Mouse (Mus musculus) hindbrain, embryonic 12.5 days (tissue): Measurements from ENCODE around the gene Wnt9a. TPM values are rescaled to one million over a fixed set of nuclear protein-coding genes. Genes with fewer than 3 reads are reported as not detected.
"Not testable (repeated sequence)": the region's sequence is repeated elsewhere in the genome, so short reads cannot be mapped to it uniquely, and the experiment has no call there.

Source experiments
- ATAC-seq: fragments of 200-750 bp; cut with Nextera tagmentation; 2 replicates; pipeline ENCODE4 v1.8.0; 2017; ENCODE audit warnings: moderate TSS enrichment; ENCODE audit not compliant: low FRiP score
- H3K27ac ChIP-seq: fragments of 300-500 bp; sonication (generic); 2 replicates; pipeline ENCODE4 v1.5.1; 2016; ENCODE audit warnings: mild to moderate bottlenecking
- H3K27me3 ChIP-seq: fragments of 300-500 bp; sonication (generic); 2 replicates; pipeline ENCODE4 v1.6.1; 2016; ENCODE audit warnings: mild to moderate bottlenecking
- H3K36me3 ChIP-seq: fragments of 300-500 bp; sonication (generic); 2 replicates; pipeline ENCODE4 v1.6.1; 2016; ENCODE audit warnings: mild to moderate bottlenecking
- H3K4me1 ChIP-seq: fragments of 300-500 bp; sonication (generic); 2 replicates; pipeline ENCODE4 v1.6.1; 2016
- H3K4me2 ChIP-seq: fragments of 300-500 bp; sonication (generic); replicated peaks from 2 replicates; pipeline ENCODE4 v1.6.1; 2016; ENCODE audit warnings: mild to moderate bottlenecking
- H3K4me3 ChIP-seq: fragments of 300-500 bp; sonication (generic); 2 replicates; pipeline ENCODE4 v1.5.1; 2016; ENCODE audit warnings: mild to moderate bottlenecking
- H3K9ac ChIP-seq: fragments of 300-500 bp; sonication (generic); 2 replicates; pipeline ENCODE4 v1.6.1; 2016; ENCODE audit warnings: mild to moderate bottlenecking, moderate library complexity
- H3K9me3 ChIP-seq: fragments of 300-500 bp; sonication (generic); replicated peaks from 2 replicates; pipeline ENCODE4 v1.6.1; 2016; ENCODE audit warnings: mild to moderate bottlenecking
- whole genome bisulfite sequencing: fragments of 180-500 bp; shearing (Covaris S2); methylation state at CpG from one replicate; pipeline ENCODE4 v1.1.7; 2016; 5-methylcytosine and 5-hydroxymethylcytosine counted together
- polyA plus RNA-seq: library from polyadenylated mRNA; unstranded; fragments of >200 nt; fragmentation: Nextera tagmentation; extraction: Ambion mirVana; gene quantifications from 2 replicates; pipeline ENCODE4 v1.2.1, GENCODE M21; 2016

Gene Wnt9a
- polyA plus RNA-seq, 1 experiment from 2014 or later = 6.1 TPM

- Histone ChIP-seq H3K4me1 (0 out of 2 replicates have a peak, but pooled peaks cover 2% of the 10 kb centered on the region), H3K9ac (no peak overlapping the region), H3K4me3 (no peak overlapping the region), H3K4me2 (no peak overlapping the region), H3K27ac (no peak overlapping the region), H3K27me3 (no peaks in the 10 kb centered on the region), H3K9me3 (no peaks in the 10 kb centered on the region), H3K36me3 (no peaks in the 10 kb centered on the region)
- WGBS = 79% methylated on average over 2 of the region's 2 CpGs
- ATAC-seq = no peak
Measured at GRCm38 (mm10) chr11:59350326-59350725, 43.6 kb downstream of the Wnt9a start.

DNA sequence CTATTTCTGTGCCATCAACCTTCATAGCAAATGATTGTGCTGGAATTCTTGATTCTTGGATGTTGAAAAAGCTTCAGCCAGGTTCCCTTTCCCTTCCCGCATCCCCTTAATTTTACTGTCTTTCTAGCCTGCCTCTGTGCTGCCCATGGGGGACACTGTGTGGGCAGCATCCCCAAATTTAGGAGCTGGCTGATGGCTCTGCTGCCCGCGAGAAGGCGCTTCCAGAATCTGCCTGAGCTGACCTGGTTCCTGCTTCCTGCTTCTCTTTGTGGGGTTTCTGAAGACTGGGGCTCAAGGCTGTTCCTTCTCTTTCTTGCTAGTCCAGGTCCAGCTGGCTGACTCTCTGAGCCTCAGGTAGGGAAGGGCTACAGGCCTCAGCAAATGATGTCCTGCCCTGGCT, 48.1 kb downstream of the Wnt9a start:
- 83% methylated on average over 4 of the region's 4 CpGs for WGBS
- Histone ChIP-seq H3K36me3 (no peaks in the 10 kb centered on the region), H3K27ac (no peak overlapping the region), H3K9ac (no peak overlapping the region), H3K9me3 (no peaks in the 10 kb centered on the region), H3K27me3 (no peaks in the 10 kb centered on the region), H3K4me3 (no peak overlapping the region), H3K4me2 (no peak overlapping the region), H3K4me1 (0 out of 2 replicates have a peak, but pooled peaks cover 2% of the 10 kb centered on the region)
- ATAC-seq = no peak

- Histone ChIP-seq H3K9ac (no peak overlapping the region), H3K4me2 (no peak overlapping the region), H3K4me1 (no peaks in the 10 kb centered on the region), H3K27me3 (no peaks in the 10 kb centered on the region), H3K4me3 (no peak overlapping the region), H3K36me3 (no peaks in the 10 kb centered on the region), H3K27ac (no peak overlapping the region), H3K9me3 (no peaks in the 10 kb centered on the region)
- 64% methylated on average over 11 of the region's 11 CpGs for WGBS
- ATAC-seq = no peak
Measured at GRCm38 (mm10) chr11:59356874-59357289, 50.2 kb downstream of the Wnt9a start.

- Histone ChIP-seq H3K4me3 (no peak overlapping the region), H3K9me3 (no peaks in the 10 kb centered on the region), H3K27ac (no peak overlapping the region), H3K4me1 (peaks cover 10% of the 10 kb centered on the region; the same call in 1 of the 2 replicates), H3K36me3 (no peaks in the 10 kb centered on the region), H3K4me2 (no peak overlapping the region), H3K9ac (no peak overlapping the region), H3K27me3 (no peaks in the 10 kb centered on the region)
- 87% methylated on average over 9 of the region's 9 CpGs for WGBS
- no peak for ATAC-seq
Measured at GRCm38 (mm10) chr11:59361291-59361690, 54.6 kb downstream of the Wnt9a start.

GRCm38 (mm10) chr11:59364007-59364406, 57.3 kb downstream of the Wnt9a start:
- H3K9ac ChIP-seq = no peak overlapping the region
- H3K27me3 ChIP-seq = no peaks in the 10 kb centered on the region
- H3K4me2 ChIP-seq = no peak overlapping the region
- no peak overlapping the region for H3K4me3 ChIP-seq
- H3K9me3 ChIP-seq = no peaks in the 10 kb centered on the region
- 0 out of 2 replicates have a peak overlapping the region, but pooled peaks have one; percentile 30 for H3K27ac ChIP-seq
- 80% methylated on average over 9 of the region's 9 CpGs for WGBS
- H3K4me1 ChIP-seq = peaks cover 15% of the 10 kb centered on the region; the same call in 1 of the 2 replicates
- no peak for ATAC-seq
- H3K36me3 ChIP-seq = no peaks in the 10 kb centered on the region

DNA sequence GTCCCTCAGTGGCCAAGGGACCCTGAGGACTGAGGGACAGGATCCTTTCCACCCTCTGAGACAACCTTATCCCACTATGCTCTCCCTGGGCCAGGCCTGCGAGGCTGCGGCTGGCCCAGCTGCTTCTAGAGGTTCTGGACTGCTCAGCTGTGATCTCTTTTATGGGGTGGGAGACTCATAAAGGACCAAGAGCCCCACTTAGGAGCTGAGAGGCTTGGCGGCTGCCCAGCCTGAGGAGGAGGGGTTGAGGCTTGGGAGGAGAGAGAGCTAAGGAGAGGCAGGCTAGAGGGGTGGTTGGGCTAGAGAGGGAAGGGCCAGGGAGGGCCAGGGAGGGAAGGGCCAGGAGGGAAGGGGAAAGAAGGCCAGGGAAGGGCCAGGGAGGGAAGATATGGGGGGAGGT, 57.7 kb downstream of the Wnt9a start:
- H3K27ac ChIP-seq = 0 out of 2 replicates have a peak overlapping the region, but pooled peaks have one; percentile 30
- 76% methylated on average over 3 of the region's 3 CpGs for WGBS
- H3K4me3 ChIP-seq = no peak overlapping the region
- H3K9ac ChIP-seq = no peak overlapping the region
- no peaks in the 10 kb centered on the region for H3K36me3 ChIP-seq
- peaks cover 15% of the 10 kb centered on the region; the same call in 1 of the 2 replicates for H3K4me1 ChIP-seq
- ATAC-seq = no peak
- H3K4me2 ChIP-seq = no peak overlapping the region
- no peaks in the 10 kb centered on the region for H3K9me3 ChIP-seq
- no peaks in the 10 kb centered on the region for H3K27me3 ChIP-seq

DNA sequence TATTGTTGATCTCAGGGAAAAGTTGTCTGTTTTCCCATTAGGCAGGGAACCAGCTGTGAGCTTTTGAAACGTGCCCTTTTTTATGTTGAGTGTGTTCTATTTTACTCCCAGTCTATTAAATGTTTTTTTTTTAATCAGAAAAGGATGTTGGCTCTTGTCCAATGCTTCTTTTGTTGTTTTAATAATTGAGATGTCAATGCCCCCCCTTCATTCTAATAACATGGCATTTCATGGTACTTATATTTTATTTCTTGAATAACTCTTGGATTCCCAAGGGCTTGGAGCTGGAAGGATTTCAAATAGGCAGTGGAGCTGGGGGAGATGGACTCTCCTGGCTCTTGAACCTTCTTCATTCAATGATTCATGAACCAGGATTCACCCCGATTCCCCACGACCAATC, 59.3 kb downstream of the Wnt9a start:
- H3K27ac ChIP-seq = no peak overlapping the region

GRCm38 (mm10) chr11:59366633-59367032, 59.9 kb downstream of the Wnt9a start:
- no peak overlapping the region for H3K4me2 ChIP-seq
- no peak for ATAC-seq
- H3K36me3 ChIP-seq = no peaks in the 10 kb centered on the region
- H3K4me1 ChIP-seq = peaks cover 17% of the 10 kb centered on the region; the same call in 1 of the 2 replicates
- H3K27me3 ChIP-seq = no peaks in the 10 kb centered on the region
- 26% methylated on average over 3 of the region's 3 CpGs for WGBS
- no peak overlapping the region for H3K4me3 ChIP-seq
- no peak overlapping the region for H3K27ac ChIP-seq
- no peak overlapping the region for H3K9ac ChIP-seq
- no peaks in the 10 kb centered on the region for H3K9me3 ChIP-seq

More for the DNA sequence above, 59.3 kb downstream of the Wnt9a start:
- Histone ChIP-seq H3K9me3 (no peaks in the 10 kb centered on the region), H3K27me3 (no peaks in the 10 kb centered on the region), H3K9ac (no peak overlapping the region), H3K4me1 (peaks cover 15% of the 10 kb centered on the region; the same call in 1 of the 2 replicates), H3K36me3 (no peaks in the 10 kb centered on the region), H3K4me3 (no peak overlapping the region), H3K4me2 (no peak overlapping the region)
- ATAC-seq = no peak
- 58% methylated on average over 3 of the region's 3 CpGs for WGBS

DNA sequence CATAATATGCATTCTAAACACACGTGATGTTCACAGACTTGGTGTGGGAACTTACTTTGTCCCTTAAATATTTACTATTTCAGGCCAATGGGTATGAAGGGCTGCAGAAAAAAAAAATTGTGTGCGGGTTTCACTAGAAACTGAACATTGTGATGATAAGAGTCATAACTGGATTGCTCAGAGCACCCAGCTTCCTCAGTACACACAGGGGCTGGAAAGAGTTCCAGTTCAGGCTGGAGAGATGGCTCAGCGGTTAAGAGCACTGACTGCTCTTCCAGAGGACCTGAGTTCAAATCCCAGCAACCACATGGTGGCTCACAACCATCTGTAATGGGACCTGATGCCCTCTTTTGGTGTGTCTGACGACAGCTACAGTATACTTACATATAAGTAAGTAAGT, 61.2 kb downstream of the Wnt9a start:
- H3K4me3 ChIP-seq, ATAC-seq, H3K27me3 ChIP-seq, H3K9ac ChIP-seq, H3K36me3 ChIP-seq, H3K9me3 ChIP-seq, H3K27ac ChIP-seq, H3K4me2 ChIP-seq: not testable (repeated sequence)
- peaks cover 18% of the 10 kb centered on the region; the same call in 1 of the 2 replicates for H3K4me1 ChIP-seq
- 93% methylated on average over 4 of the region's 4 CpGs for WGBS

DNA sequence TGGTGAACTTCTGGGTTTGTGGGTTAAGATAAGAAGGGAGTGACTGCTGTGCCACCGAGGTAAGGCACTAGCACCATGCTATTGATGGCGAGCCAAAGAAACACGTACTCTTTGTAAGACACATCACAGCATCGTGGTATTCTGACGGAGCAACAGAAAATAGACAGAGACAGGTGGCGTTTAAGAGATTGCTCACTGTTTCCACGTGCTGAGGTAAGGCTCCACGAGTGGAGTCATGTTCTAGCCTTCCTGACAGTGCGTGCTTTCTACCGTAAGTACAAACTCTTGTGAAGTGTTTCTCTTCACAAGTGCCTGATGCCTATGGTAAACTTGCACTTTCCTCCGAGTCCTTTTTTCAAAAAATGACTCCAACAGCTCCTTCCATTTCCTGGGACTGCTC, 63.1 kb downstream of the Wnt9a start:
- Histone ChIP-seq H3K9me3 (no peaks in the 10 kb centered on the region), H3K27ac (no peak overlapping the region), H3K9ac (no peak overlapping the region), H3K4me2 (no peak overlapping the region), H3K4me1 (peaks cover 15% of the 10 kb centered on the region; the same call in 1 of the 2 replicates), H3K27me3 (no peaks in the 10 kb centered on the region), H3K36me3 (no peaks in the 10 kb centered on the region), H3K4me3 (no peak overlapping the region)
- WGBS = 78% methylated on average over 11 of the region's 11 CpGs
- no peak for ATAC-seq

- no peak within 1 kb of the TSS for H3K4me2 ChIP-seq
- 0 out of 2 replicates have a peak, but pooled peaks cover 3% of the 10 kb centered on the region for H3K4me1 ChIP-seq
- H3K9ac ChIP-seq = no peak within 1 kb of the TSS
- H3K9me3 ChIP-seq = no peaks in the 10 kb centered on the region
- no peak within 1 kb of the TSS for H3K4me3 ChIP-seq
- no peak within 1 kb of the TSS for H3K27ac ChIP-seq
- H3K27me3 ChIP-seq = no peaks in the 10 kb centered on the region
- 73% methylated on average over 16 of the region's 16 CpGs for WGBS
- no peaks in the 10 kb centered on the region for H3K36me3 ChIP-seq
- ATAC-seq = no peak
Measured at GRCm38 (mm10) chr11:59375475-59375874, 68.7 kb downstream of the Wnt9a start, which contains the start of gene Prss38. Gene Prss38 (minus strand): TSS chr11:59375657.

DNA sequence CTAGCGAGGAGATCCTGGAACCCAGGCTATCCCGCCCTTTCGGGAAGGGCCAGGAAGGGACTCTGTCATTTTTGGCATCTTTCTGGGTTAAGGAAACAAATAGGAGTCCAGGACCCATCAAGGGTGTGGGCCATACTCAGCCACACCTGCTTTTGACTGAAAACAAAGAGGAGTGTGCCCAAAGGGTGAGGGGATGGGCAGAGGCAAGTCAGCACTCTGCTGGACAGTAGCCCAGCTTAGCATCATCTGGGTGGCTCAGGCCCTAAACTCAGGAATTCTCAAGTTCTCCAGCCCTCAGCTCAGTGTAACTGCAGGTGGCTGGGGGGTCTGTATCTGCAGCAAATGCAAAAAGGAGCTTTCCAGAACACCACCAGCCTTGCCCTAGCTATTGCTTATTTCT, 71.3 kb downstream of the Wnt9a start:
- no peaks in the 10 kb centered on the region for H3K4me1 ChIP-seq
- no peak overlapping the region for H3K4me3 ChIP-seq
- WGBS = 84% methylated on average over 3 of the region's 3 CpGs
- no peak for ATAC-seq
- no peak overlapping the region for H3K4me2 ChIP-seq
- no peak overlapping the region for H3K27ac ChIP-seq
- H3K9ac ChIP-seq = no peak overlapping the region
- H3K9me3 ChIP-seq = no peaks in the 10 kb centered on the region
- H3K36me3 ChIP-seq = no peaks in the 10 kb centered on the region
- no peaks in the 10 kb centered on the region for H3K27me3 ChIP-seq

GRCm38 (mm10) chr11:59379547-59379946, 72.8 kb downstream of the Wnt9a start:
- no peak overlapping the region for H3K9ac ChIP-seq
- ATAC-seq = no peak
- no peak overlapping the region for H3K4me3 ChIP-seq

More at GRCm38 (mm10) chr11:59379547-59379946, 72.8 kb downstream of the Wnt9a start:
- Histone ChIP-seq H3K27me3 (no peaks in the 10 kb centered on the region), H3K36me3 (no peaks in the 10 kb centered on the region), H3K4me2 (no peak overlapping the region), H3K4me1 (peaks cover 6% of the 10 kb centered on the region), H3K9me3 (no peaks in the 10 kb centered on the region), H3K27ac (no peak overlapping the region)
